16 mouse cellular contexts compared by ENCODE assay signal in genomic region chr5:104101678-104102531, GRCm38 (mm10). TPM values are rescaled to one million over a fixed set of nuclear protein-coding genes. Genes with fewer than 3 reads are reported as not detected.
A peak's percentile ranks its signal among the peaks of the same experiment; 100 is the strongest.
DNase-seq lines count a peak whose midpoint lies in the region; ATAC-seq lines count a peak whose summit lies in the region.
"Had no signal": no experiment of that assay in that cellular context is flagged by ENCODE, and none has a peak within 500 bp of the region (broad histone marks: within the 10 kb centered on the region; RNA-seq: fewer than 3 reads in every experiment).

No protein-coding gene starts in this region.

- no peaks in the 10 kb centered on the region for H3K9me3 ChIP-seq in embryonic facial prominence, embryonic 12.5 days
- no peaks in the 10 kb centered on the region for H3K9me3 ChIP-seq in hindbrain, embryonic 13.5 days
- no peaks in the 10 kb centered on the region for H3K9me3 ChIP-seq in neural tube, embryonic 13.5 days

- ATAC-seq in embryonic facial prominence, embryonic 12.5 days (ENCODE audit: insufficient number of reproducible peaks, insufficient read depth, low FRiP score, low TSS enrichment) = peak; percentile 57; the same call in 1 of the 2 replicates
- ATAC-seq in hindbrain, embryonic 13.5 days (ENCODE audit: low FRiP score) = peak; percentile 53; the same call in 1 of the 2 replicates
- peak; percentile 41; the same call in 1 of the 2 replicates for ATAC-seq in neural tube, embryonic 13.5 days (ENCODE audit: low read depth)

- H3K27ac ChIP-seq in embryonic facial prominence, embryonic 12.5 days = 0 out of 2 replicates have a peak overlapping the region, but pooled peaks have one; percentile 17
- peak overlapping the region; percentile 72 for H3K27ac ChIP-seq in hindbrain, embryonic 13.5 days
- H3K27ac ChIP-seq in neural tube, embryonic 13.5 days (replicated peaks) = peak overlapping the region; percentile 75

- no peak overlapping the region for H3K4me2 ChIP-seq in embryonic facial prominence, embryonic 12.5 days (replicated peaks)
- no peak overlapping the region for H3K4me2 ChIP-seq in hindbrain, embryonic 13.5 days
- H3K4me2 ChIP-seq in neural tube, embryonic 13.5 days = no peak overlapping the region

- H3K4me3 ChIP-seq in embryonic facial prominence, embryonic 12.5 days = no peak overlapping the region
- no peak overlapping the region for H3K4me3 ChIP-seq in hindbrain, embryonic 13.5 days
- no peak overlapping the region for H3K4me3 ChIP-seq in neural tube, embryonic 13.5 days

- WGBS in embryonic facial prominence, embryonic 12.5 days = 15% methylated on average over 10 of the region's 10 CpGs
- 17% methylated on average over 10 of the region's 10 CpGs for WGBS in hindbrain, embryonic 13.5 days
- WGBS in neural tube, embryonic 13.5 days = 10% methylated on average over 10 of the region's 10 CpGs

- peaks cover 17% of the 10 kb centered on the region for H3K4me1 ChIP-seq in embryonic facial prominence, embryonic 12.5 days
- peaks cover 21% of the 10 kb centered on the region for H3K4me1 ChIP-seq in hindbrain, embryonic 13.5 days (replicated peaks)
- H3K4me1 ChIP-seq in neural tube, embryonic 13.5 days (replicated peaks) = peaks cover 36% of the 10 kb centered on the region

- H3K9ac ChIP-seq in embryonic facial prominence, embryonic 12.5 days = no peak overlapping the region
- H3K9ac ChIP-seq in hindbrain, embryonic 13.5 days = no peak overlapping the region
- no peak overlapping the region for H3K9ac ChIP-seq in neural tube, embryonic 13.5 days

- H3K27me3 ChIP-seq in embryonic facial prominence, embryonic 12.5 days = no peaks in the 10 kb centered on the region
- H3K27me3 ChIP-seq in hindbrain, embryonic 13.5 days = no peaks in the 10 kb centered on the region
- no peaks in the 10 kb centered on the region for H3K27me3 ChIP-seq in neural tube, embryonic 13.5 days

- peak; percentile 35 for DNase-seq in layer of hippocampus, adult 9-11 months
- no peak for DNase-seq in layer of hippocampus, adult 11-12 months (ENCODE audit: low spot score)
- DNase-seq in adrenal gland, postnatal 10 days = no peak
- DNase-seq in MN1 (ENCODE audit: low spot score) = no peak
- DNase-seq in c-Kit-positive CD71-positive TER-119-positive erythroid progenitor cells, embryonic 14.5 days (ENCODE audit: low spot score) = no peak
- DNase-seq: adrenal gland, adult 8-10 months; cerebellum, postnatal 36 days; kidney, postnatal 14 days; right cerebral cortex, postnatal 4 days had no signal

- no peaks in the 10 kb centered on the region for H3K36me3 ChIP-seq in embryonic facial prominence, embryonic 12.5 days
- no peaks in the 10 kb centered on the region for H3K36me3 ChIP-seq in hindbrain, embryonic 13.5 days
- no peaks in the 10 kb centered on the region for H3K36me3 ChIP-seq in neural tube, embryonic 13.5 days

RNA-seq across cellular contexts. Expression of gene Sparcl1, which starts 11.6 kb away (rescaled TPM):
- 50.1 and 50.9 TPM in 2 replicates for polyA plus RNA-seq in embryonic facial prominence, embryonic 12.5 days (2016; fragmentation: Nextera tagmentation; extraction: Ambion mirVana)
- polyA plus RNA-seq in hindbrain, embryonic 13.5 days (2015; fragmentation: Nextera tagmentation; extraction: Ambion mirVana) = 150 and 151 TPM in 2 replicates
- 195 and 200 TPM in 2 replicates for polyA plus RNA-seq in neural tube, embryonic 13.5 days (2015; fragmentation: Nextera tagmentation; extraction: Ambion mirVana)
- total RNA-seq in adrenal gland, postnatal 10 days (2021) = 100 to 1,000 TPM; 142 to 154 TPM
- total RNA-seq: granulocyte monocyte progenitor cell, adult 5-6 weeks; megakaryocyte, adult 5-6 weeks had no signal

RNA-seq across cellular contexts. Expression of gene Gm17660, which starts 24.5 kb away (rescaled TPM):
- not detected in 2 replicates for polyA plus RNA-seq in embryonic facial prominence, embryonic 12.5 days (2016; fragmentation: Nextera tagmentation; extraction: Ambion mirVana)
- not detected in 2 replicates for polyA plus RNA-seq in hindbrain, embryonic 13.5 days (2015; fragmentation: Nextera tagmentation; extraction: Ambion mirVana)
- polyA plus RNA-seq in neural tube, embryonic 13.5 days (2015; fragmentation: Nextera tagmentation; extraction: Ambion mirVana) = not detected in 2 replicates
- total RNA-seq in adrenal gland, postnatal 10 days (2021) = not detected
- total RNA-seq: adrenal gland, adult 8-10 months; granulocyte monocyte progenitor cell, adult 5-6 weeks; megakaryocyte, adult 5-6 weeks had no signal
- polyA plus RNA-seq: limb, embryonic 14.5 days; urinary bladder, adult 2 months had no signal

RNA-seq across cellular contexts. Expression of gene Nudt9, which starts 55.8 kb away (rescaled TPM):
- polyA plus RNA-seq in embryonic facial prominence, embryonic 12.5 days (2016; fragmentation: Nextera tagmentation; extraction: Ambion mirVana) = 69.0 and 76.0 TPM in 2 replicates
- polyA plus RNA-seq in hindbrain, embryonic 13.5 days (2015; fragmentation: Nextera tagmentation; extraction: Ambion mirVana) = 67.0 and 70.4 TPM in 2 replicates
- 65.9 and 76.2 TPM in 2 replicates for polyA plus RNA-seq in neural tube, embryonic 13.5 days (2015; fragmentation: Nextera tagmentation; extraction: Ambion mirVana)
- 10 to 100 TPM; 52.0 to 53.2 TPM for total RNA-seq in adrenal gland, postnatal 10 days (2021)

Comparison
In these comparisons a context has a peak if more than half of its experiments do, and no peak if none do; other contexts are left out.
1. H3K27ac ChIP-seq: peak in every context shown above with its lines; median percentile 75 in neural tube, embryonic 13.5 days; 72 in hindbrain, embryonic 13.5 days; 17 in embryonic facial prominence, embryonic 12.5 days.